Mouse (Mus musculus) thymus, postnatal 10 days (tissue): ENCODE measurements around the gene Ace2.

Source experiments
- DNase-seq, 2 experiments: peaks; one replicate each; pipeline ENCODE4 v3.0.0; 2021; ENCODE audit warnings: low spot score in 2 of 2

The Ace2 gene

GRCm38 (mm10) chrX:164139032-164139431 lies at the start of gene Ace2:
Ace2 (plus strand) TSS chrX:164139332.
- no peak for DNase-seq

GRCm38 (mm10) chrX:164089916-164090315 lies 49.2 kb upstream of the Ace2 start:
- DNase-seq, result no peak

- no peak for DNase-seq
Observed at GRCm38 (mm10) chrX:164092300-164093169, 46.6 kb upstream of the Ace2 start.

- no peak for DNase-seq
Observed at GRCm38 (mm10) chrX:164093435-164093834, 45.7 kb upstream of the Ace2 start.

GRCm38 (mm10) chrX:164095838-164096237 lies 43.3 kb upstream of the Ace2 start:
- DNase-seq, result no peak

GRCm38 (mm10) chrX:164101483-164101882 lies 37.6 kb upstream of the Ace2 start:
- no peak for DNase-seq

- DNase-seq, result no peak
Observed at GRCm38 (mm10) chrX:164102198-164102597, 36.9 kb upstream of the Ace2 start.

GRCm38 (mm10) chrX:164102656-164103055 lies 36.5 kb upstream of the Ace2 start:
- no peak for DNase-seq

GRCm38 (mm10) chrX:164111146-164111545 lies 28.0 kb upstream of the Ace2 start:
- DNase-seq, result no peak

GRCm38 (mm10) chrX:164113744-164114143 lies 25.4 kb upstream of the Ace2 start:
- no peak for DNase-seq

GRCm38 (mm10) chrX:164123942-164124341 lies 15.2 kb upstream of the Ace2 start:
- DNase-seq, result no peak

GRCm38 (mm10) chrX:164133531-164133930 lies 5.6 kb upstream of the Ace2 start:
- no peak for DNase-seq

- DNase-seq, result no peak
Observed at GRCm38 (mm10) chrX:164135304-164135818, 3.8 kb upstream of the Ace2 start.

- DNase-seq, result no peak
Observed at GRCm38 (mm10) chrX:164145463-164146250, 6.5 kb downstream of the Ace2 start.

- no peak for DNase-seq
Observed at GRCm38 (mm10) chrX:164152703-164153102, 13.6 kb downstream of the Ace2 start.

GRCm38 (mm10) chrX:164153606-164154005 lies 14.5 kb downstream of the Ace2 start:
- no peak for DNase-seq

GRCm38 (mm10) chrX:164154594-164154993 lies 15.5 kb downstream of the Ace2 start:
- DNase-seq, result no peak

GRCm38 (mm10) chrX:164164681-164165080 lies 25.5 kb downstream of the Ace2 start:
- no peak for DNase-seq

GRCm38 (mm10) chrX:164171034-164171433 lies 31.9 kb downstream of the Ace2 start:
- no peak for DNase-seq

GRCm38 (mm10) chrX:164173880-164174279 lies 34.7 kb downstream of the Ace2 start:
- no peak for DNase-seq

- DNase-seq, result no peak
Observed at GRCm38 (mm10) chrX:164175311-164175710, 36.2 kb downstream of the Ace2 start.

- no peak for DNase-seq
Observed at GRCm38 (mm10) chrX:164175780-164176179, 36.6 kb downstream of the Ace2 start.

- DNase-seq, result no peak
Observed at GRCm38 (mm10) chrX:164178856-164179255, 39.7 kb downstream of the Ace2 start.
